Mouse (Mus musculus) hindbrain, postnatal 0 days (tissue): ENCODE measurements around the gene Olfr373. TPM values are rescaled to one million over a fixed set of nuclear protein-coding genes. Genes with fewer than 3 reads are reported as not detected.
"Not testable (repeated sequence)": the region's sequence is repeated elsewhere in the genome, so short reads cannot be mapped to it uniquely, and the experiment has no call there.

Experiments used
- ATAC-seq: fragments of 200-750 bp; cut with Nextera tagmentation; 2 replicates; pipeline ENCODE4 v1.8.0; 2017; ENCODE audit warnings: mild to moderate bottlenecking, moderate TSS enrichment, moderate library complexity
- DNase-seq: peaks from one replicate; pipeline ENCODE4 v3.0.0-alpha.2; 2015; ENCODE audit warnings: low spot score
- H3K27ac ChIP-seq: fragments of 300-500 bp; sonication (generic); 2 replicates; pipeline ENCODE4 v1.5.1; 2014; ENCODE audit warnings: mild to moderate bottlenecking
- H3K27me3 ChIP-seq: fragments of 300-500 bp; sonication (generic); 2 replicates; pipeline ENCODE4 v1.6.1; 2014; ENCODE audit warnings: low read length, mixed read lengths; ENCODE audit not compliant: insufficient read depth
- H3K36me3 ChIP-seq: fragments of 300-500 bp; sonication (generic); 2 replicates; pipeline ENCODE4 v1.6.1; 2014; ENCODE audit warnings: low read length, mixed read lengths; ENCODE audit not compliant: insufficient read depth
- H3K4me1 ChIP-seq: fragments of 300-500 bp; sonication (generic); 2 replicates; pipeline ENCODE4 v1.6.1; 2014; ENCODE audit warnings: antibody characterized with exemption, low read length, mixed read lengths; ENCODE audit not compliant: insufficient read depth
- H3K4me2 ChIP-seq: fragments of 300-500 bp; sonication (generic); 2 replicates; pipeline ENCODE4 v1.6.1; 2014; ENCODE audit warnings: low read depth, mild to moderate bottlenecking, low read length, moderate library complexity, mixed read lengths
- H3K4me3 ChIP-seq: fragments of 300-500 bp; sonication (generic); 2 replicates; pipeline ENCODE4 v1.5.1; 2014; ENCODE audit warnings: low read length
- H3K9ac ChIP-seq: fragments of 300-500 bp; sonication (generic); replicated peaks from 2 replicates; pipeline ENCODE4 v1.6.1; 2014; ENCODE audit warnings: mild to moderate bottlenecking, low read length, moderate library complexity, mixed read lengths
- H3K9me3 ChIP-seq: fragments of 300-500 bp; sonication (generic); 2 replicates; pipeline ENCODE4 v1.6.1; 2016; ENCODE audit warnings: low read length, mixed read lengths
- CTCF ChIP-seq: IDR thresholded peaks from 2 replicates; pipeline ENCODE4 v1.5.1; 2016; ENCODE audit warnings: antibody characterized with exemption, control low read depth, low read depth
- WGBS: fragments of 180-500 bp; shearing (Covaris S2); extraction: QIAGEN DNeasy Blood & Tissue Kit; methylation state at CpG from one replicate; pipeline ENCODE4 v1.1.7; 2014; 5-methylcytosine and 5-hydroxymethylcytosine counted together
- polyA plus RNA-seq: library from polyadenylated mRNA; unstranded; fragments of >200 nt; fragmentation: Nextera tagmentation; extraction: Ambion mirVana; gene quantifications from 2 replicates; pipeline ENCODE4 v1.2.1, GENCODE M21; 2015
- total RNA-seq: library from RNA; depleted of rRNA; stranded (reverse); fragments of >200 nt; gene quantifications from 2 replicates; pipeline ENCODE4 v1.2.3, GENCODE M21; 2014

Gene Olfr373
- total and polyA plus RNA-seq, 2 experiments from 2014 or later, result 0.04 TPM; not detected in 1

DNA sequence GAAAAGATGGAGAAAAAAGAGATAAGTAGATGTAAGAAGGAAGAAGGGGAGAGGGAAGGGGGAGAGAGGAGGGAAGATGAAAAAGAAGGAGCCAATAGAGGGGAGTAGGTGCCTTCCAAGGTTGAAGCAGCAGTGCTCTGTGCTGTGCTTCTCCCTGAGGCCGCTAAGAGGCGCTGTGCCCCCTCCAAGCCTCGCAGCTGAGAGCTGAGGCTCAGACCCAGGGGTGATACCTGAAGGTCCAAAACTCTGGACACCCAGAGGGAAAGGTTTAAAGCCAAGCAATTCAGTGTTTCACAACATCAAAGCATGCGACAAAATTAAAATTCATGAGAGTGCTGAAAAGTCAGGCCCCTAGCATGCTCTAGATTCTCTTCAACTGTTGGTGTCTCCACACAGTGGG, 22.2 kb downstream of the Olfr373 start:
- no peak overlapping the region for H3K4me3 ChIP-seq
- H3K4me2 ChIP-seq, result no peak overlapping the region
- DNase-seq, result no peak
- no peak for ATAC-seq
- no peaks in the 10 kb centered on the region; the same call in 1 of the 2 replicates for H3K9me3 ChIP-seq
- H3K9ac ChIP-seq, result no peak overlapping the region
- H3K27ac ChIP-seq, result no peak overlapping the region
- WGBS, result 32% methylated on average over 4 of the region's 4 CpGs
- H3K36me3 ChIP-seq, result no peaks in the 10 kb centered on the region
- no peak for TF ChIP-seq CTCF
- H3K27me3 ChIP-seq, result no peaks in the 10 kb centered on the region
- no peaks in the 10 kb centered on the region for H3K4me1 ChIP-seq

DNA sequence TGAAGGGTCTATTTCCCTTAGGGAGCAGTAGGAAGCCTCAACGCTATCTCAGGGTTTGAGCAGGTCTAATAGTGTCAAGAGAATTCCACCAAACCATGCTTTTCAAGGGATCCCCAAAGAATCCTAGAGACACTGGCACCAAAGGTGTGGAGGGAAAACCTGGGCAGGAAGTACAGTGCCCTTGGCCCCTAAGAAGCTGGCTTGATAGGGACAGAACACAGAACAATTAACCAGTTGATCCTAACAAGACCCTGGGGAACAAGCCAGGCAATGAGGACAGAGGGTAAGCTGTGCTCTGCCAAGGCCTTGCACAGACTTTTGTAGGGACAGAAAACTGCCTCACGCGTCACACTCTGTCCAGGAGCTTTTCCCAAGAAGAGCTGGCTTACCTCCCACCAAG, 23.8 kb downstream of the Olfr373 start, which contains the start of gene Olfr374:
Gene Olfr374, plus strand, starts transcription at position 301 of the 400 bp plus-strand sequence.
- Histone ChIP-seq H3K4me2 (no peak within 1 kb of the TSS), H3K27ac (no peak within 1 kb of the TSS), H3K9ac (no peak within 1 kb of the TSS), H3K4me3 (no peak within 1 kb of the TSS), H3K4me1 (no peaks in the 10 kb centered on the region), H3K9me3 (no peaks in the 10 kb centered on the region; the same call in 1 of the 2 replicates), H3K36me3 (no peaks in the 10 kb centered on the region), H3K27me3 (no peaks in the 10 kb centered on the region)
- WGBS, result 92% methylated on average over 3 of the region's 3 CpGs
- DNase-seq (no peak), ATAC-seq (no peak)
- TF ChIP-seq CTCF, result no peak

DNA sequence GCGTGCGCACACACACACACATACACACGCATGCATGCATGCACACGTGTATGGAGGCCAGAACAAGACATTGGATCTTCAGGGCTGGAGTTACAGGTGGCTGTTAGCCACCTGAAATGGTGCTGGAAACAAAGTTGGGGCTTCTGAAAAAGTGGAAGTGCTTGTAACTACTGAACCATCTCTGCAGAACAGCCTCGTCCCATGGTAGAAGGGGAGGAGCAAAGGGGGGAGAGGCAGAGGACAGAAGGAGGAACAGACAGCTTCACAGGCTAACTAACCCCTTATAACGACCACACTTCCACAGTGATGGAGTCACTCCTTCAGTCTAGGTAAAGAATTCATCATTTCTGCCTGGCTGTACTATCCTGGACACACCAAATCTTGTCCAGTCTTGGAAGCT, 27.9 kb downstream of the Olfr373 start:
- no peaks in the 10 kb centered on the region for H3K4me1 ChIP-seq
- H3K27me3 ChIP-seq, result no peaks in the 10 kb centered on the region
- H3K9me3 ChIP-seq, result no peaks in the 10 kb centered on the region
- H3K9ac ChIP-seq, result no peak overlapping the region
- 76% methylated on average over 6 of the region's 6 CpGs for WGBS
- no peaks in the 10 kb centered on the region for H3K36me3 ChIP-seq
- ATAC-seq (no peak), DNase-seq (no peak)
- no peak overlapping the region for H3K4me2 ChIP-seq
- no peak overlapping the region for H3K4me3 ChIP-seq
- no peak overlapping the region for H3K27ac ChIP-seq
- TF ChIP-seq CTCF, result no peak

DNA sequence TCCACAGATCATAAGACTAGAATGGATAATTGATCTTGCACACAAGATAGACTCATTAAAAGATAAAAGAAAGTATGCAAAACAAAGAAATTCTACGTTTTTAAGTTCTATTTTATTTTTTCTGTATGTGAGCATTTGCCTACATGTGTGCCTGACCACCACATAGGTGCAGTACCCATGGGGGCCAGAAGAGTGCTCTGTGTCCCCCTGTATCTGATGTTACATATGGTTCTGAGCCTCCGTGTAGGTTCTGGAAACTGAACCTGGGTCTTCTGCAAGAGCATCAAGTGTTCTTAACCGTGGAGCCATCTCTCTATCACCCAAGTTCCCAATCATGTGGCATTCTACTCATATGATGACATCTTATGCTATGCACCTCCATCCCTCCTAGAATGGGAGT, 29.5 kb downstream of the Olfr373 start:
- no peaks in the 10 kb centered on the region for H3K36me3 ChIP-seq
- 82% methylated on average over 3 of the region's 3 CpGs for WGBS
- H3K4me3 ChIP-seq, result no peak overlapping the region
- H3K4me2 ChIP-seq, result no peak overlapping the region
- no peak overlapping the region for H3K9ac ChIP-seq
- TF ChIP-seq CTCF, result no peak
- no peaks in the 10 kb centered on the region for H3K27me3 ChIP-seq
- no peak for ATAC-seq
- DNase-seq, result no peak
- H3K4me1 ChIP-seq, result no peaks in the 10 kb centered on the region
- no peaks in the 10 kb centered on the region for H3K9me3 ChIP-seq
- no peak overlapping the region for H3K27ac ChIP-seq

- DNase-seq, result no peak
- no peak overlapping the region for H3K9ac ChIP-seq
- no peaks in the 10 kb centered on the region for H3K4me1 ChIP-seq
- WGBS, result 88% methylated on average over 2 of the region's 2 CpGs
- H3K9me3 ChIP-seq, result no peaks in the 10 kb centered on the region
- no peak overlapping the region for H3K27ac ChIP-seq
- no peak for ATAC-seq
- H3K4me2 ChIP-seq, result no peak overlapping the region
- no peak for TF ChIP-seq CTCF
- no peaks in the 10 kb centered on the region for H3K27me3 ChIP-seq
- H3K4me3 ChIP-seq, result no peak overlapping the region
- H3K36me3 ChIP-seq, result no peaks in the 10 kb centered on the region
Observed at GRCm38 (mm10) chr8:72115202-72115601, 32.2 kb downstream of the Olfr373 start.

DNA sequence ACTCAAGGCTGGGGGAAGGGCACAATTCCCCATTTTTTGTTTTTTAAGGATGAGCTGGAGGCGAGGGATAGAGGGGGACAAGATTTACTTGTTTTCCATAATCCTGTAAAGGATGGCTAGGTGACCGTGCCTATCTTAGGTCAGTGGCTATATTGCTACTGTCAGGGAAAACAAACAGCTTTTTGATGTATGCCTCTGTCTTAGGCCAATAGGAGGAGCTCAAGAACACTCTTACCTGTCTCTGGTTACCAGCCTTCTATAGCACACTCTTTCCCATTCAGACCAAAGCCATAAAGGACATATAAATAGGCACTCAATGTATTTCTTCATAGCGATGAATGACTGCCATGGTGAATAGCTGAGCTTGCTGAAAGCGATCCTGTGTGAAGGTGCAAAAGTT, 35.6 kb downstream of the Olfr373 start:
- DNase-seq (no peak), ATAC-seq (no peak)
- H3K4me2 ChIP-seq, result no peak overlapping the region
- H3K9ac ChIP-seq, result no peak overlapping the region
- WGBS, result 55% methylated on average over 4 of the region's 4 CpGs
- TF ChIP-seq CTCF, result no peak
- no peak overlapping the region for H3K4me3 ChIP-seq
- no peaks in the 10 kb centered on the region for H3K9me3 ChIP-seq
- no peaks in the 10 kb centered on the region for H3K4me1 ChIP-seq
- no peak overlapping the region for H3K27ac ChIP-seq
- H3K36me3 ChIP-seq, result no peaks in the 10 kb centered on the region
- no peaks in the 10 kb centered on the region for H3K27me3 ChIP-seq

GRCm38 (mm10) chr8:72121486-72121885, 38.5 kb downstream of the Olfr373 start:
- not testable (repeated sequence) for H3K27ac ChIP-seq, H3K27me3 ChIP-seq, DNase-seq, H3K36me3 ChIP-seq, H3K4me2 ChIP-seq, ATAC-seq, H3K4me1 ChIP-seq, H3K9ac ChIP-seq, H3K4me3 ChIP-seq, H3K9me3 ChIP-seq
- WGBS, result 60% methylated on average over 3 of the region's 3 CpGs
